Mouse (Mus musculus) ES-Bruce4 (cell line): ENCODE data around the gene Ranbp1.

ENCODE experiments used
- CTCF ChIP-seq: IDR thresholded peaks from one replicate; pipeline ENCODE4 v1.8.1; 2011; ENCODE audit warnings: low read depth, low read length
- EP300 ChIP-seq: IDR thresholded peaks from 2 replicates; pipeline ENCODE4 v1.6.1; 2011; ENCODE audit warnings: low read depth, low read length; ENCODE audit not compliant: insufficient read depth

GRCm38 (mm10) chr16:18194208-18194985 lies 54.1 kb downstream of the Ranbp1 start:
- no peak for TF ChIP-seq EP300
- TF ChIP-seq CTCF: no peak
